Mouse (Mus musculus): ENCODE measurements at regions not wholly inside any gene's neighbourhood (a gene's known extent, or its start where the extent isn't known, plus 50 kb on each side); places are given as distances from the start of the nearest gene placed in this dataset.

GRCm38 (mm10) chr3:45198994-45199589 lies 179.1 kb upstream of the Pcdh10 start:
- no peaks in the 10 kb centered on the region for H3K9me3 ChIP-seq (ENCODE audit: control insufficient read depth, low read length)
- DNase-seq (ENCODE audit: low spot score), result no peak
- no peak overlapping the region for H3K4me2 ChIP-seq (ENCODE audit: low read depth, low read length)
- no peaks in the 10 kb centered on the region for H3K4me1 ChIP-seq (ENCODE audit: control insufficient read depth, insufficient read depth, low read length)
- no peaks in the 10 kb centered on the region for H3K36me3 ChIP-seq (ENCODE audit: control insufficient read depth, insufficient read depth, low read length)
- H3K4me3 ChIP-seq (ENCODE audit: low read depth, low read length), result no peak overlapping the region
- no peak overlapping the region for H3K27ac ChIP-seq (replicated peaks; ENCODE audit: low read depth, low read length)
- 80% methylated on average over 1 of the region's 1 CpGs for WGBS
- ATAC-seq (ENCODE audit: low read depth), result no peak
- no peak overlapping the region for H3K9ac ChIP-seq (ENCODE audit: low read depth, low read length)
- no peaks in the 10 kb centered on the region for H3K27me3 ChIP-seq (replicated peaks; ENCODE audit: control insufficient read depth, insufficient read depth, low read length)

- Histone ChIP-seq H3K4me2 (ENCODE audit: low read depth, low read length) (no peak overlapping the region), H3K9me3 (ENCODE audit: control insufficient read depth, low read length) (no peaks in the 10 kb centered on the region), H3K4me3 (ENCODE audit: low read depth, low read length) (no peak overlapping the region), H3K9ac (ENCODE audit: low read depth, low read length) (no peak overlapping the region), H3K27ac (replicated peaks; ENCODE audit: low read depth, low read length) (no peak overlapping the region), H3K4me1 (ENCODE audit: control insufficient read depth, insufficient read depth, low read length) (no peaks in the 10 kb centered on the region), H3K36me3 (ENCODE audit: control insufficient read depth, insufficient read depth, low read length) (no peaks in the 10 kb centered on the region), H3K27me3 (replicated peaks; ENCODE audit: control insufficient read depth, insufficient read depth, low read length) (no peaks in the 10 kb centered on the region)
- no peak; the same call in 1 of the 2 replicates for ATAC-seq (ENCODE audit: low read depth)
- WGBS, result 76% methylated on average over 2 of the region's 2 CpGs
- peak; percentile 47 for DNase-seq (ENCODE audit: low spot score)
Observed at GRCm38 (mm10) chr3:45204392-45205043, 173.7 kb upstream of the Pcdh10 start.

GRCm38 (mm10) chr3:45231641-45232433 lies 146.4 kb upstream of the Pcdh10 start:
- WGBS, result 59% methylated on average over 5 of the region's 5 CpGs
- Histone ChIP-seq H3K4me3 (ENCODE audit: low read depth, low read length) (no peak overlapping the region), H3K27ac (replicated peaks; ENCODE audit: low read depth, low read length) (no peak overlapping the region)

GRCm38 (mm10) chr3:45238457-45238856 lies 139.7 kb upstream of the Pcdh10 start:
- ATAC-seq (ENCODE audit: low read depth), result no peak
- no peaks in the 10 kb centered on the region for H3K27me3 ChIP-seq (replicated peaks; ENCODE audit: control insufficient read depth, insufficient read depth, low read length)
- H3K4me2 ChIP-seq (ENCODE audit: low read depth, low read length), result no peak overlapping the region
- H3K36me3 ChIP-seq (ENCODE audit: control insufficient read depth, insufficient read depth, low read length), result no peaks in the 10 kb centered on the region
- 42% methylated on average over 2 of the region's 2 CpGs for WGBS
- DNase-seq (ENCODE audit: low spot score), result no peak
- H3K27ac ChIP-seq (replicated peaks; ENCODE audit: low read depth, low read length), result no peak overlapping the region
- H3K4me1 ChIP-seq (ENCODE audit: control insufficient read depth, insufficient read depth, low read length), result no peaks in the 10 kb centered on the region
- H3K9ac ChIP-seq (ENCODE audit: low read depth, low read length), result no peak overlapping the region
- no peak overlapping the region for H3K4me3 ChIP-seq (ENCODE audit: low read depth, low read length)
- H3K9me3 ChIP-seq (ENCODE audit: control insufficient read depth, low read length), result no peaks in the 10 kb centered on the region

More at GRCm38 (mm10) chr3:45231641-45232433, 146.4 kb upstream of the Pcdh10 start:
- Histone ChIP-seq H3K9me3 (ENCODE audit: control insufficient read depth, low read length) (no peaks in the 10 kb centered on the region), H3K4me2 (ENCODE audit: low read depth, low read length) (no peak overlapping the region), H3K36me3 (ENCODE audit: control insufficient read depth, insufficient read depth, low read length) (no peaks in the 10 kb centered on the region), H3K9ac (ENCODE audit: low read depth, low read length) (no peak overlapping the region), H3K27me3 (replicated peaks; ENCODE audit: control insufficient read depth, insufficient read depth, low read length) (no peaks in the 10 kb centered on the region), H3K4me1 (ENCODE audit: control insufficient read depth, insufficient read depth, low read length) (no peaks in the 10 kb centered on the region)
- DNase-seq (ENCODE audit: low spot score), result peak; percentile 13
- no peak for ATAC-seq (ENCODE audit: low read depth)

GRCm38 (mm10) chr3:45245456-45245855 lies 132.7 kb upstream of the Pcdh10 start:
- no peak for ATAC-seq (ENCODE audit: low read depth)

GRCm38 (mm10) chr3:45246601-45247000 lies 131.6 kb upstream of the Pcdh10 start:
- no peak for DNase-seq (ENCODE audit: low spot score)
- 84% methylated on average over 1 of the region's 1 CpGs for WGBS
- no peaks in the 10 kb centered on the region for H3K36me3 ChIP-seq (ENCODE audit: control insufficient read depth, insufficient read depth, low read length)

More at GRCm38 (mm10) chr3:45245456-45245855, 132.7 kb upstream of the Pcdh10 start:
- no peak overlapping the region for H3K4me3 ChIP-seq (ENCODE audit: low read depth, low read length)
- no peaks in the 10 kb centered on the region for H3K4me1 ChIP-seq (ENCODE audit: control insufficient read depth, insufficient read depth, low read length)
- H3K9me3 ChIP-seq (ENCODE audit: control insufficient read depth, low read length), result no peaks in the 10 kb centered on the region
- no peak overlapping the region for H3K4me2 ChIP-seq (ENCODE audit: low read depth, low read length)
- no peaks in the 10 kb centered on the region for H3K27me3 ChIP-seq (replicated peaks; ENCODE audit: control insufficient read depth, insufficient read depth, low read length)
- no peak overlapping the region for H3K27ac ChIP-seq (replicated peaks; ENCODE audit: low read depth, low read length)
- H3K36me3 ChIP-seq (ENCODE audit: control insufficient read depth, insufficient read depth, low read length), result no peaks in the 10 kb centered on the region
- WGBS, result 94% methylated on average over 1 of the region's 1 CpGs
- no peak overlapping the region for H3K9ac ChIP-seq (ENCODE audit: low read depth, low read length)
- no peak for DNase-seq (ENCODE audit: low spot score)

GRCm38 (mm10) chr3:45276783-45277182 lies 101.4 kb upstream of the Pcdh10 start:
- no peak overlapping the region for H3K27ac ChIP-seq (replicated peaks; ENCODE audit: low read depth, low read length)
- H3K36me3 ChIP-seq (ENCODE audit: control insufficient read depth, insufficient read depth, low read length), result no peaks in the 10 kb centered on the region
- no peaks in the 10 kb centered on the region for H3K4me1 ChIP-seq (ENCODE audit: control insufficient read depth, insufficient read depth, low read length)
- no peaks in the 10 kb centered on the region for H3K27me3 ChIP-seq (replicated peaks; ENCODE audit: control insufficient read depth, insufficient read depth, low read length)
- ATAC-seq (ENCODE audit: low read depth) (no peak), DNase-seq (ENCODE audit: low spot score) (no peak)
- no peaks in the 10 kb centered on the region for H3K9me3 ChIP-seq (ENCODE audit: control insufficient read depth, low read length)
- no peak overlapping the region for H3K4me3 ChIP-seq (ENCODE audit: low read depth, low read length)
- H3K9ac ChIP-seq (ENCODE audit: low read depth, low read length), result no peak overlapping the region
- H3K4me2 ChIP-seq (ENCODE audit: low read depth, low read length), result no peak overlapping the region
- 73% methylated on average over 6 of the region's 6 CpGs for WGBS

More at GRCm38 (mm10) chr3:45246601-45247000, 131.6 kb upstream of the Pcdh10 start:
- no peaks in the 10 kb centered on the region for H3K9me3 ChIP-seq (ENCODE audit: control insufficient read depth, low read length)
- H3K27me3 ChIP-seq (replicated peaks; ENCODE audit: control insufficient read depth, insufficient read depth, low read length), result no peaks in the 10 kb centered on the region
- H3K4me1 ChIP-seq (ENCODE audit: control insufficient read depth, insufficient read depth, low read length), result no peaks in the 10 kb centered on the region
- no peak for ATAC-seq (ENCODE audit: low read depth)
- H3K4me2 ChIP-seq (ENCODE audit: low read depth, low read length), result no peak overlapping the region
- no peak overlapping the region for H3K27ac ChIP-seq (replicated peaks; ENCODE audit: low read depth, low read length)
- H3K9ac ChIP-seq (ENCODE audit: low read depth, low read length), result no peak overlapping the region
- no peak overlapping the region for H3K4me3 ChIP-seq (ENCODE audit: low read depth, low read length)

- WGBS, result 78% methylated on average over 12 of the region's 12 CpGs
- DNase-seq (ENCODE audit: low spot score) (peak; percentile 42), ATAC-seq (ENCODE audit: low read depth) (no peak)
- no peak overlapping the region for H3K9ac ChIP-seq (ENCODE audit: low read depth, low read length)
- no peaks in the 10 kb centered on the region for H3K9me3 ChIP-seq (ENCODE audit: control insufficient read depth, low read length)
- no peaks in the 10 kb centered on the region for H3K4me1 ChIP-seq (ENCODE audit: control insufficient read depth, insufficient read depth, low read length)
- H3K27ac ChIP-seq (replicated peaks; ENCODE audit: low read depth, low read length), result no peak overlapping the region
- H3K36me3 ChIP-seq (ENCODE audit: control insufficient read depth, insufficient read depth, low read length), result no peaks in the 10 kb centered on the region
- no peak overlapping the region for H3K4me3 ChIP-seq (ENCODE audit: low read depth, low read length)
- H3K4me2 ChIP-seq (ENCODE audit: low read depth, low read length), result no peak overlapping the region
- H3K27me3 ChIP-seq (replicated peaks; ENCODE audit: control insufficient read depth, insufficient read depth, low read length), result no peaks in the 10 kb centered on the region
Observed at GRCm38 (mm10) chr3:45297242-45297853, 80.8 kb upstream of the Pcdh10 start.

Measured in embryonic facial prominence, embryonic 14.5 days (tissue).